Mouse (Mus musculus): ENCODE data around the gene Hebp1.

Gene Hebp1

DNA sequence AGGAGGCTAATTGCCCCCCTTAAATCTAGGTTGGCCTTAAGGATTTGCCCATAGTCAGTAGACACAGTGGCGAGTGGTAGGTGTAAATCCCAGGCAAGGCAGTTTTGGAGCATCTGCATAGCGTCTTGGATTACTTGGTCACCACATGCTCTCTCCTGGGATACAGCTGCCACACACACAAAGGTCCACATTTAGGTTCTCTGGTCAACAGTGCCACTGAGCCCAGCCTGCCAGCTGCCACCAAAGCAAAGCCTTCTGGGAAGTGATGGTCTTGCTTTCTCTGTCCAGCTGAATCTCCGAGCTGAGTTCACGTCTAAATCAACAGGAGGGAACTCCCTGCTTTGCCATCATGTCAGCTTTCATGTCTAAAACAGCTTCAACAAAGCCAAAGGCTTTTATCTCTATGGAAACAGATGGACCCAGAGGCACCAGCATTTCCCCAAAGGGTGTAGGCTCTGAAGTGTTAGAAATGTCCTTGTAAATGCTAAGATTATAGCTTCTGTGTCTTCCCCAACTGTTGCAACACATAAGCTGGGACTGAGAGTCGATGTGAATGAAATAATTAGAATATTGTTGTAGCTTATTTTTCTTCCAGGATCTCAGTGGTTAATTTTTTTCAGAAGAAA lies 73.0 kb downstream of the Hebp1 start:
- no peak for DNase-seq (ENCODE audit: low read depth in 1 of 2, low spot score in 2 of 2)

DNA sequence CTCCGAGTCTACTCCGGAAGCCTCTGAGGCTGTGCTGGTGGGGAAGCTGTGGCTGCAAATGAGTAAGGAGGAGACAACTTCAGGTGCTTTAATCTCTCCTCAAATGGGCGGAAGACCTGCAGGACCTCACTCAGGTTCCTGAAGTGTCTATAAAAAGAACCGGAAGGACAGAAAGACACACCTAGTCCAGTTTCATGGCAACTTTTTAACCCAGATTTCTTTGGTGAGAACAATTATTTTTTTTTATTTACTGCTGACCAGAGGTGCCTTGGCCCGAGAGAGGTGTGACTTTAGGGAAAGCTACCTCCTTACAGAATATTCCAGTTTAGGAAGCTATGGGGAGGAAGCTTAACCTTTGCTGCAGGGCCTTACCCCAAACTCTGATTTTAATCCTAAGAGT lies 79.6 kb downstream of the Hebp1 start, which contains the start of gene Gprc5d:
Gene Gprc5d (minus strand): TSS at position 101 of the 400 bp plus-strand sequence.
- no peak for DNase-seq (ENCODE audit: low read depth in 1 of 2, low spot score in 2 of 2)

DNA sequence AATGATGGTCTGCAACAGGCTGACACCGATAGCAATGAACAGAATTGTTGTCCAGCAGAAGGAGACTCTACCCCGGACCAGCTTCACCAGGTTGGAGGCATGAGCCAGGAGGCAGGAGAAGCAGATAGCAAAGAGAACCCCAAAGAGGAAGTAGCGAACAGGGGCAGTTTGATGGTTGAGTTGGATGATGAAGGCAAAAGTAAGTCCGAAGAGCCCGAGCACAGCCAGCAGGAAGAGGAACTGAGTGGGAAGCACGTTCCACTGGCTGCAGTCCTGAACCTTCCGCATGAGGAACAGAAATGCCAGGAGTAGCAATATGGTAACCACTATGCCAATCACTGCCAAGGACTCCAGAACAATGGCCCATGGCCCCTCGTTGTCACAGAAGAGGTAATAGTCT lies 81.3 kb downstream of the Hebp1 start:
- no peak for DNase-seq (ENCODE audit: low read depth in 1 of 2, low spot score in 2 of 2)

DNA sequence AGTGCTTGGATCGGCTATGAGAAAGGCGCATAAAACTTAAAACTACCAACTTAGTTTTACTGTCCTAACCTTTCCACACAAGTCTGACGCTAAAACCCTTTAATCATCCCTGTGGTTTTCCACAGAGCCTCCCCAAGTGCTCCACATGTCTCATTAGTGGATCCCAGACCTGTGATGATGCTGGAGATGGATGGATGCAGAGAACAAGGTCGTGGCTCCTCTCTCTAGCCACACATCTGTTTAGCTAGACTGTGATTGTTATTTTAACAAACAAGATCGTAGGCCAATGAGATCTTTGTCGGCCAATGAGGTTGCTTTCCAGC lies 84.7 kb downstream of the Hebp1 start:
- no peak for DNase-seq (ENCODE audit: low read depth in 1 of 2, low spot score in 2 of 2)

DNA sequence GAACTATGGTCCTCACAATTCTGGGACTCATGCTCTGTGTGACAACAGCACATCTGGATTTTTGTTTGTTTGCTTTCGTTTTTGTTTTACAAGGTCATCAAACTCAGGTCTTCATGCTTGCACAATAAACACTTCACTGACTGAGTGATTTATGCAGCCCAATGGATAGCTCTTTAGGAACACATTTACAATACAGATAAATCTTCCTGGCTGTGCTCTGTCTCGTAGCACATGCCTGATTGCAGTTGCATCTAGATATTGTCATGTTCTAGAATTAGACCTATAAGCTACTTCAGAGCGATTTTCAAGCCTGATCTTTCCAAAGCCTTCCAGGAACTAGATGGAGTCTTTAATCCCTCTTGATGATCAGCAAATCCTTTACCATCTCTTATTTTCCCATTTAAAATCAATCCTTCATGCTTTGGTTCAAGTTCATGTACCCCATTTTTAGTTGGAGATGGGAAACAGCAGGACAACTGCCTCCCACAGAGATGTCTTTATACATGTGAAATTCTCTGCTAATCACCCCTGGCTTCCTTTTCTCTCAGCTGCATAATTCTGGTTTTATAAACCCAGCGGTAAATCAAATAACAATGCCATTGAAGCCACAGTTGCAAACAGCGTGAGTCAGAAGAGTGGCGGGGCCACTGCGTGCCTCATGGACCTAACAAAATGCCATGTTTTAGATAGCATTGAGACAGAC lies 85.3 kb downstream of the Hebp1 start:
- no peak for DNase-seq (ENCODE audit: low read depth in 1 of 2, low spot score in 2 of 2)

DNA sequence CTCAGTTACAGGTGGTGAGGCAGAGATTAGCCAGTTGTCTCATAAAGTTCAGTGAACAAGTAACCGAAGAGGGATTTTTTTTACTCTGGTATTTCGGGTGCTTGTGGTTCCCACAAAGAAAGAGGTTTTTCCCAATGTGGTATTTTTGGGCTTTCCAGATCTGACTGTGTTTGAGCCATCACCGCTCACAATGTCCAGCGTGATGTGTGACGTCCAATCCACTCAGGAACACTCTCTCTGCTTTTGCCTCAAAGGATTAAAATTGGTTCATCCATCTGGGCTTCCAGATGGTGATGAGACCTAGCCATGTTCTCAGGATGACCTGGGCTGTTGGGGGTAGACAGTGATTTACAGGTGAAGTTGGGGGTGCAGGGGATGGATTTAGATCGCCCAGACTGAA lies 90.8 kb downstream of the Hebp1 start:
- no peak for DNase-seq (ENCODE audit: low read depth in 1 of 2, low spot score in 2 of 2)

DNA sequence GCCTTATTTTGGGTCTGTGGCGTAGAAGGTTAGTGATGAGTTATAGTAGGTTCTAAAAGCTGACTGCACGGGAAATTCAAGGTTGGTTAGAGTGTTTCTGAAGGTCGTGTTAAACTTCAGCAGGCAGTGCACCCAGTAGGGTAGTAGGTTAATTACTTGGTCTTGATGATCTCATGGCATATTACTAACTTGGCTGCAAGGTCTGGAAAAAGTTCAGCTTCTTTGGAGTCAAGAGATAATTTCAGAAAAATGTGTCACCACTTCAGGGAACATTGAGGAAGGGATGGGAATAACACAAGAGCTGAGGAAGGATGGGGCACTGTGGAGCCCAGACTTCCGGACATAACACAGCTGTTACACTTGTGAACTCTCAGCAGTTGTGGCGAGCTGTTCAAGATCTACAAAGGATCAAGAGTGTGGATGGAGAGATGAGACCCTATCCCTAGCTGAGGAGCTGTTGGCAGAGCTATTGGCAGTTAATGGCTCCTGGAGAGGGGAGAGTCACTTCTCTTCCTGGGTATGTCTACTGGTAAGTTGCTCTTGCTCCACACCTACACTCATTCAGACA lies 95.0 kb downstream of the Hebp1 start:
- DNase-seq (ENCODE audit: low read depth in 1 of 2, low spot score in 2 of 2) = no peak

DNA sequence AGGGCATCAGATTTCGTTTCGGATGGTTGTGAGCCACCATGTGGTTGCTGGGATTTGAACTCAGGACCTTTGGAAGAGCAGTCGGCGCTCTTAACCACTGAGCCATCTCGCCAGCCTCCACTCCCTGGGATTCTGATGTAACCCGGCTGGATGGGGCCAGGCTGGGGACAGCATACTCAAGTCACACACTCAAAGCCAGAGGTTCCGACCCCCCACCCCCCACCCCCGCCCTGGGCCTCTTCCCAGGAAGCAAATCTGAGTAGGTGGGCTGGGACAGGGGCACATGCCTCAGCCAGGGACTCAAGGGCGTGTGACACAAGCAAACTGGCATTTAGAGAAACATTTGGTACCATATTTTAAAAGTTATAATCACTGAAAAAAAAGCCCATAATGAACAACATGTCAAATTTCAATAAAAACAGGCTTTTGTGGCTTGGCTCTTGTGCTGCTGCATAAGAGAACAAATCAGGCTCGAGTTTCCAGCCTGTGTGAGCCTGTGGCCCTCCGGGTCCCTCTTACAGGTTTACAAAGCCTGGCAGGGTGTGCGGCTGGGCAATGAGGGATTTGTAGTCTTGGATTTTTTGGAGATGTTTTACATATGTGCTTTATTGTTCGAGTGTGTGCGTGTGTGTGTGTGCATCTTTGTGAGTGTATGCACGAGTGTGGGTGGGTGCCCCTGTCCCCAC lies 96.9 kb downstream of the Hebp1 start:
- DNase-seq (ENCODE audit: low read depth in 1 of 2, low spot score in 2 of 2) = no peak

DNA sequence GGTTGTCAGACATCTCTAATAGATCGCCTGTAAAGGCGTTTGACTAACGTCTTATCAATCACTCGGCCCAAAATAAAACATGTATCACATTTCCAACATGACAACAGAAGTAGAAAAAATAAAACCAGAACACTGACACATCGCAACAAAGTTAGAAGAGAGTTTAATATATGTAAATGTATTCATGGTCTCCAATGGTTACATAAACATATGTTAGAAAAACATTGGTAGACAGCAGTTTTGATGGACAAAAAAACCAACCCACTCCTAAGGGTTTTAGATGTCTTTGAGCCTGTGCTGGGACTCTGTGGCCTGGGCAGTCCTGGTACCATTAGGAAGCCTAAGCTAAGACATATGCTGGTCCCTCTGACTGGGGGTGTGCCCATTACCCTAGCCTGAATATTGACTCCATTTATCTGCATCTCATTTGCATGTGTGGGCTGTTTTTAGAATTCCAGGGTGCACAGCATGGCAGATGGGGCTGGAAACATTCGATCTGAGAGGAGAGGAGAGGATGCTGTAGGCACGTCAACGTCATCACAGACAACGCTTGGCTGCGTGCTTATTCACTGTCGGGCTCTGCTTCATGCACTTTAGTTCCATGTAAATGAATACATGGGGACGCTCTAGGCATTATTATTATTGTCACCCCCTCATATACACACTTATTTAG lies 104.9 kb downstream of the Hebp1 start:
- no peak for DNase-seq (ENCODE audit: low read depth in 1 of 2, low spot score in 2 of 2)

DNA sequence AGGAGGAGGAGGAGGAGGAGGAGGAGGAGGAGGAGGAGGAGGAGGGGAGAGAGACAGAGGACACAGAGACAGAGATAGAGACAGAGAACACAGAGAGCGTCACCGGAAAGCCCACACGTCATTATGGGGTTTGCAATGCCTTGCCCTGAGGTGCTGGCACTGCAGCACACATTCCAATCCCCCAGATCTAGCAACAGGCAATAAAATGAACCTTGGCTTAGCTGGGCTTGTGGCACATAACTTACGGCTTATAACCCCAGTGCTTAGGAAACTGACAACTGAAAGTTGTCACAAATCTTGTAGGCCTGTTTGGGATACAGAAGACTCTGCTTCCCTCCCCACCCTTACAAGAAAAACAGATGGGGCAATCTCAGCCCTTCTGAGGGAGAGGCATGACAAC lies 107.2 kb downstream of the Hebp1 start:
- DNase-seq (ENCODE audit: low read depth in 1 of 2, low spot score in 2 of 2) = no peak

DNA sequence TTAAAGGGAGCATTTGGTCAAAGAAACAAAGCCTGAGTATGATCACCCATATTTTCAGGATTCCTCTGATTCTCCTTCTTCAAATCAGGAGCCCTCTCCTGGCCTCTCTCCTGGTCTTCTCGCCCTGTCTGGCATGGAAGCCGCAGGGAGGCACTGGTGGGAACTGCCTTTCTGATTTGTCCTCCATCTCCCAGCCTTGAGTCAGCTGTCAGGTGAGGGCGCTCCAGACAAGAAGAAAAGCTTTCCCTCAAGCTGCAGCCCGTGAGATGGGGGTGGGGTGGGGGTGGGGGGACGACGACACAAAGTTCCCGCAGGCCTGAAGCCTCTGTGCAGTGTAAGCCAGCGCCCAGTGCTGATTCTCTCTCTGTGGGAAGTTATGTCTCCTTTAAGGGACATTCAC lies 108.0 kb downstream of the Hebp1 start:
- no peak for DNase-seq (ENCODE audit: low read depth in 1 of 2, low spot score in 2 of 2)

DNA sequence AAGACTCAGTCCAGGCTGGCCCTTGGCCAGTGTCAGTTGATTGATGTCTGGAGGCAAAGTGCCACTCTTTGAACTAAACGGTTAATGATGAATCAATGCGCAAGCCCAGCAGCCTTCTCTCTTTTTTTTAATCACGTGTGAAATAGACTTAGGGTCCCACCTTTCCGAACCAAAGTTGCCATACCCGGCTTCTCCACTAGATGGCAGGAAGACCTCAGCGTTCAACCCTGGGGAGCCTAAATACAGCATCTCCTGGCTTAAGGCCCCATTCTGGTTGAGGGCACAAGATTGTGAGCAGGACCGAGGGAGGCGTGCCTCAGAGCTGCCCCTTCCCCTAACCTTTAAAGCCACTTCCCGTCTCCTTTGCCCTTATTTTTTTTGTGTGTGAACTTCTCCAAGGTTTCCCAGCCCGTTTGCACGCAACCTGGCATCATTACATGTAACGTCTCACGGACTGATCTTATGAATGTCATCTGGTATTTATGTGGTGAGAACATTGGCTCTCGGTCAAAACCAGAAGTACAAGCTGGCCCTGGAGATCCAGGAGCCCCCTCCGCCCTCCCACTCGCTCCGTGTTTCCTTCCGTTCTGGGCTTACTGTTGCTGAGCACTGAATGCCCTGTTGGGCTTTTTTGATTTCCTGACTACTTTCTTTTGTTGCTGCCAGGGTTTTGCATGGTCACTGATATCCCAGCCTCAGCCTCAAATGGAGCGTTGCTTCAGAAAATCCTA lies 109.9 kb downstream of the Hebp1 start:
- DNase-seq (ENCODE audit: low read depth in 1 of 2, low spot score in 2 of 2) = peak in 1 of 2 experiments; percentile 38
